Mouse (Mus musculus) hindlimb bud, embryonic 11.5 days (tissue): ENCODE measurements at regions not wholly inside any gene's neighbourhood (a gene's known extent, or its start where the extent isn't known, plus 50 kb on each side); places are given as distances from the start of the nearest gene placed in this dataset.

Experiments
- DNase-seq: peaks from one replicate; pipeline ENCODE4 v3.0.0-alpha.2; 2012; ENCODE audit warnings: low read depth, low spot score; ENCODE audit errors: extremely low spot score

DNA sequence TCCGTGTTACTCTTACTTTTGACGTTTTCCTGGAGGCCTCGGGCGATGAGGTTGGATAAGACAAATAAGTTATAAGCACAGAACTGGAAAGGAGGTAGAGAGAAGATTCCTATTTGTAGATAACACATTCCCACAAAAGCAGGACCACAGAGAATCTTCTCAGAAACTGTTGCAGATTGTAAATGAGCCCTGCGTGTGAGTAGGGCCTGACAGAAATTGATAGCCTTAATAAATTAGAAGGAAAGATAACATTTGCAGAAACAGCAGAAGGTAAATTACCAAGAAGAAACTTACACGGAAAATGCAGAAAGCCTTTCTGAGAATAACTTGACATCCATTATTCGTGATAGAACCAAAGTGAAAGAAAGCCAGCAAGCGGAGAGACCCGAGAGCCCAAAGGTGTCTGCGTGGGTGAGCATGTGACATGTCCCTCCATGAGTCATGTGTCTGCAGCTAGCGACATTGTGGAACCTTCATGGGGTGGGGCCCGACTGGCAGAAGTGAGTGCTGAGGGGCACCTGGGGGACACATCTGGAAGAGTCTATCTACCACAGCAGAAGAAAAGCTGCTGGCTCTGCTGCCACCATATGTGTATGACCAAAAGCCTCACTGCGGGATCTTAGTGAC lies 52.5 kb upstream of the Adtrp start:
- no peak for DNase-seq

GRCm38 (mm10) chr13:41899281-41899680 lies 51.8 kb upstream of the Adtrp start:
- DNase-seq: no peak

GRCm38 (mm10) chr13:41897481-41898317 lies 50.2 kb upstream of the Adtrp start:
- no peak for DNase-seq
